In genomic region chr1:156241713-156242348, GRCm38 (mm10) we compare ENCODE assay signal across 9 mouse cellular contexts. TPM values are rescaled to one million over a fixed set of nuclear protein-coding genes. Genes with fewer than 3 reads are reported as not detected.
DNase-seq lines count a peak whose midpoint lies in the region; ATAC-seq lines count a peak whose summit lies in the region.
"Had no signal": no experiment of that assay in that cellular context is flagged by ENCODE, and none has a peak within 500 bp of the region (broad histone marks: within the 10 kb centered on the region; RNA-seq: fewer than 3 reads in every experiment).

No protein-coding gene starts in this region.

- DNase-seq in forebrain, embryonic 11.5 days (ENCODE audit: low spot score): peak; percentile 74
- DNase-seq in c-Kit-negative CD71-positive TER-119-positive erythroid progenitor cells, embryonic 14.5 days (ENCODE audit: low read depth, low spot score): peak; percentile 40
- peak; percentile 72 for DNase-seq in forelimb bud, embryonic 11.5 days (ENCODE audit: low read depth, low spot score)
- peak; percentile 53 to 57 for DNase-seq in left cerebral cortex, postnatal 10 days (ENCODE audit: extremely low spot score in 1 of 2, low spot score in 2 of 2)
- peak; percentile 96 for DNase-seq in midbrain, embryonic 11.5 days (ENCODE audit: low spot score, missing footprints)
- DNase-seq in right cerebral cortex, postnatal 4 days: peak; percentile 71

- H3K36me3 ChIP-seq in forebrain, embryonic 11.5 days (ENCODE audit: control insufficient read depth, insufficient read depth, low read length): no peaks in the 10 kb centered on the region
- H3K36me3 ChIP-seq in forebrain, embryonic 12.5 days (replicated peaks): no peaks in the 10 kb centered on the region
- H3K36me3 ChIP-seq in midbrain, embryonic 11.5 days (ENCODE audit: control insufficient read depth, insufficient read depth, low read length): no peaks in the 10 kb centered on the region
- H3K36me3 ChIP-seq: limb, embryonic 15.5 days had no signal

- no peak for ATAC-seq in forebrain, embryonic 11.5 days (replicated peaks; ENCODE audit: low FRiP score)
- no peak for ATAC-seq in forebrain, embryonic 12.5 days (ENCODE audit: low FRiP score)
- peak; percentile 81 for ATAC-seq in CD4-positive, CD25-positive, alpha-beta regulatory T cell, adult 4 months
- no peak for ATAC-seq in midbrain, embryonic 11.5 days (ENCODE audit: low FRiP score)

- no peak overlapping the region for H3K4me3 ChIP-seq in forebrain, embryonic 11.5 days (ENCODE audit: low read depth, low read length)
- H3K4me3 ChIP-seq in forebrain, embryonic 12.5 days (replicated peaks): no peak overlapping the region
- H3K4me3 ChIP-seq in midbrain, embryonic 11.5 days (ENCODE audit: low read depth, low read length): no peak overlapping the region
- H3K4me3 ChIP-seq: limb, embryonic 15.5 days had no signal

- intact Hi-C loops in left cerebral cortex, postnatal 10 days (cut with DNase I): loop anchor here (2.0 to 5.0 kb wide), 2 partner anchors 155 to 295 kb away; no protein-coding TSS in a partner anchor

- H3K9ac ChIP-seq in forebrain, embryonic 11.5 days (ENCODE audit: low read length): no peak overlapping the region
- H3K9ac ChIP-seq in forebrain, embryonic 12.5 days: no peak overlapping the region
- no peak overlapping the region; the same call in 1 of the 2 replicates for H3K9ac ChIP-seq in midbrain, embryonic 11.5 days (ENCODE audit: low read length)
- H3K9ac ChIP-seq: limb, embryonic 15.5 days had no signal

- H3K27me3 ChIP-seq in forebrain, embryonic 11.5 days (ENCODE audit: control insufficient read depth, insufficient read depth, low read length): no peaks in the 10 kb centered on the region
- peaks cover 5% of the 10 kb centered on the region; the same call in 1 of the 2 replicates for H3K27me3 ChIP-seq in forebrain, embryonic 12.5 days
- H3K27me3 ChIP-seq in midbrain, embryonic 11.5 days (ENCODE audit: control insufficient read depth, insufficient read depth, low read length): no peaks in the 10 kb centered on the region

- no peak overlapping the region for H3K27ac ChIP-seq in forebrain, embryonic 11.5 days (ENCODE audit: low read depth, low read length)
- H3K27ac ChIP-seq in forebrain, embryonic 12.5 days: no peak overlapping the region
- no peak overlapping the region for H3K27ac ChIP-seq in midbrain, embryonic 11.5 days (ENCODE audit: low read depth, low read length)
- H3K27ac ChIP-seq: limb, embryonic 15.5 days had no signal

- no peak overlapping the region for H3K4me2 ChIP-seq in forebrain, embryonic 11.5 days (ENCODE audit: low read depth, low read length, severe bottlenecking)
- H3K4me2 ChIP-seq in forebrain, embryonic 12.5 days: no peak overlapping the region
- no peak overlapping the region for H3K4me2 ChIP-seq in midbrain, embryonic 11.5 days
- H3K4me2 ChIP-seq: limb, embryonic 15.5 days had no signal

- 8% methylated on average over 14 of the region's 14 CpGs for WGBS in forebrain, embryonic 11.5 days
- 9% methylated on average over 14 of the region's 14 CpGs for WGBS in forebrain, embryonic 12.5 days
- WGBS in midbrain, embryonic 11.5 days: 9% methylated on average over 14 of the region's 14 CpGs

- H3K4me1 ChIP-seq in forebrain, embryonic 11.5 days (replicated peaks; ENCODE audit: control insufficient read depth, insufficient read depth, low read length): no peaks in the 10 kb centered on the region
- H3K4me1 ChIP-seq in forebrain, embryonic 12.5 days: 0 out of 2 replicates have a peak, but pooled peaks cover 3% of the 10 kb centered on the region
- H3K4me1 ChIP-seq in midbrain, embryonic 11.5 days (ENCODE audit: control insufficient read depth, insufficient read depth, low read length): no peaks in the 10 kb centered on the region
- H3K4me1 ChIP-seq: limb, embryonic 15.5 days had no signal

- H3K9me3 ChIP-seq in forebrain, embryonic 11.5 days (ENCODE audit: control insufficient read depth, low read length): no peaks in the 10 kb centered on the region
- no peaks in the 10 kb centered on the region for H3K9me3 ChIP-seq in forebrain, embryonic 12.5 days
- H3K9me3 ChIP-seq in midbrain, embryonic 11.5 days (ENCODE audit: control insufficient read depth, low read length): no peaks in the 10 kb centered on the region
- H3K9me3 ChIP-seq: limb, embryonic 15.5 days had no signal

RNA-seq across cellular contexts. Expression of gene Fam163a, which starts 37.0 kb away (rescaled TPM):
- polyA plus RNA-seq in forebrain, embryonic 11.5 days (2014; fragmentation: Nextera tagmentation; extraction: Ambion mirVana): 2.6 and 3.2 TPM in 2 replicates
- 2.7 and 3.7 TPM in 2 replicates for polyA plus RNA-seq in forebrain, embryonic 12.5 days (2016; fragmentation: Nextera tagmentation; extraction: Ambion mirVana)
- polyA plus RNA-seq in CD4-positive, CD25-positive, alpha-beta regulatory T cell, adult 4 months (2017; shearing (Covaris generic)): not detected
- 10 to 100 TPM; 10.5 to 11.6 TPM for total RNA-seq in left cerebral cortex, postnatal 10 days (2021)
- polyA plus RNA-seq in midbrain, embryonic 11.5 days (2014; fragmentation: Nextera tagmentation; extraction: Ambion mirVana): 5.8 and 6.8 TPM in 2 replicates

Comparison
In these comparisons a context has a peak if more than half of its experiments do, and no peak if none do; other contexts are left out.
1. DNase-seq: peak in every context shown above with its lines; median percentile 96 in midbrain, embryonic 11.5 days; 74 in forebrain, embryonic 11.5 days; 72 in forelimb bud, embryonic 11.5 days; 71 in right cerebral cortex, postnatal 4 days; 55 in left cerebral cortex, postnatal 10 days; 40 in c-Kit-negative CD71-positive TER-119-positive erythroid progenitor cells, embryonic 14.5 days.